Mouse (Mus musculus): ENCODE results near the gene Tmem156.

- no peak for TF ChIP-seq POLR2A (IDR thresholded peaks at IDR 0.05; ENCODE audit: insufficient read depth, low read length)
- no peak for TF ChIP-seq CTCF (IDR thresholded peaks at IDR 0.05; ENCODE audit: low read depth, low read length)
Observed at GRCm38 (mm10) chr5:65024641-65025040, 67.3 kb downstream of the Tmem156 start.

All from ES-Bruce4 (cell line).